Mouse (Mus musculus) heart, embryonic 15.5 days (tissue): ENCODE measurements around the gene Ttc8. TPM values are rescaled to one million over a fixed set of nuclear protein-coding genes. Genes with fewer than 3 reads are reported as not detected.

Experiments
- ATAC-seq: fragments of 200-750 bp; cut with Nextera tagmentation; replicated peaks from 2 replicates; pipeline ENCODE4 v1.8.0; 2017; ENCODE audit warnings: low read depth, moderate TSS enrichment; ENCODE audit not compliant: insufficient number of reproducible peaks, insufficient read depth, low FRiP score
- H3K27ac ChIP-seq: fragments of 300-500 bp; sonication (generic); 2 replicates; pipeline ENCODE4 v1.5.1; 2015; ENCODE audit warnings: mild to moderate bottlenecking, inconsistent platforms
- H3K27me3 ChIP-seq: fragments of 300-500 bp; sonication (generic); 2 replicates; pipeline ENCODE4 v1.6.1; 2015; ENCODE audit warnings: inconsistent platforms
- H3K36me3 ChIP-seq: fragments of 300-500 bp; sonication (generic); 2 replicates; pipeline ENCODE4 v1.6.1; 2015; ENCODE audit warnings: mild to moderate bottlenecking, inconsistent platforms
- H3K4me1 ChIP-seq: fragments of 300-500 bp; sonication (generic); replicated peaks from 2 replicates; pipeline ENCODE4 v1.6.1; 2015; ENCODE audit warnings: inconsistent platforms
- H3K4me2 ChIP-seq: fragments of 300-500 bp; sonication (generic); 2 replicates; pipeline ENCODE4 v1.6.1; 2015; ENCODE audit warnings: inconsistent platforms, mild to moderate bottlenecking, moderate library complexity
- H3K4me3 ChIP-seq: fragments of 300-500 bp; sonication (generic); 2 replicates; pipeline ENCODE4 v1.5.1; 2015; ENCODE audit warnings: mild to moderate bottlenecking, inconsistent platforms
- H3K9ac ChIP-seq: fragments of 300-500 bp; sonication (generic); 2 replicates; pipeline ENCODE4 v1.6.1; 2015; ENCODE audit warnings: mild to moderate bottlenecking, inconsistent platforms
- H3K9me3 ChIP-seq: fragments of 300-500 bp; sonication (generic); replicated peaks from 2 replicates; pipeline ENCODE4 v1.6.1; 2016; ENCODE audit warnings: inconsistent platforms
- WGBS: fragments of 180-500 bp; shearing (Covaris S2); methylation state at CpG from one replicate; pipeline ENCODE4 v1.1.7; 2015; ENCODE audit warnings: mixed read lengths; 5-methylcytosine and 5-hydroxymethylcytosine counted together
- polyA plus RNA-seq: library from polyadenylated mRNA; unstranded; fragments of >200 nt; fragmentation: Nextera tagmentation; extraction: Ambion mirVana; gene quantifications from 2 replicates; pipeline ENCODE4 v1.2.1, GENCODE M21; 2015

Ttc8 gene
- polyA plus RNA-seq, result 14.3 and 17.7 TPM in 2 replicates

GRCm38 (mm10) chr12:98920194-98920991, at the start of gene Ttc8:
TSS of gene Ttc8 (plus strand) at chr12:98920574.
- H3K9ac ChIP-seq, result peak within 1 kb of the TSS; percentile 68
- H3K4me2 ChIP-seq, result peak within 1 kb of the TSS; percentile 79
- H3K27ac ChIP-seq, result peak within 1 kb of the TSS; percentile 60
- no peaks in the 10 kb centered on the region for H3K36me3 ChIP-seq
- peak within 1 kb of the TSS; percentile 80 for H3K4me3 ChIP-seq
- H3K9me3 ChIP-seq, result no peaks in the 10 kb centered on the region
- 0% methylated on average over 35 of the region's 35 CpGs for WGBS
- peaks cover 4% of the 10 kb centered on the region; the same call in 1 of the 2 replicates for H3K4me1 ChIP-seq
- ATAC-seq, result peak; percentile 96
- H3K27me3 ChIP-seq, result no peaks in the 10 kb centered on the region

GRCm38 (mm10) chr12:98872836-98873235, 47.5 kb upstream of the Ttc8 start:
- no peak overlapping the region for H3K4me3 ChIP-seq

GRCm38 (mm10) chr12:98875216-98875615, 45.2 kb upstream of the Ttc8 start:
- Histone ChIP-seq H3K9ac (no peak overlapping the region), H3K27me3 (no peaks in the 10 kb centered on the region), H3K36me3 (no peaks in the 10 kb centered on the region), H3K4me1 (no peaks in the 10 kb centered on the region), H3K4me2 (no peak overlapping the region), H3K9me3 (no peaks in the 10 kb centered on the region), H3K4me3 (no peak overlapping the region), H3K27ac (no peak overlapping the region)
- ATAC-seq, result no peak
- WGBS, result 60% methylated on average over 2 of the region's 2 CpGs

More at GRCm38 (mm10) chr12:98872836-98873235, 47.5 kb upstream of the Ttc8 start:
- no peak overlapping the region for H3K9ac ChIP-seq
- no peaks in the 10 kb centered on the region for H3K9me3 ChIP-seq
- no peaks in the 10 kb centered on the region for H3K36me3 ChIP-seq
- no peak overlapping the region for H3K27ac ChIP-seq
- no peaks in the 10 kb centered on the region for H3K27me3 ChIP-seq
- no peaks in the 10 kb centered on the region for H3K4me1 ChIP-seq
- WGBS, result 91% methylated on average over 10 of the region's 10 CpGs
- ATAC-seq, result no peak
- no peak overlapping the region for H3K4me2 ChIP-seq

- WGBS, result 72% methylated on average over 1 of the region's 1 CpGs
- Histone ChIP-seq H3K4me2 (no peak overlapping the region), H3K36me3 (no peaks in the 10 kb centered on the region)
Measured at GRCm38 (mm10) chr12:98878693-98879092, 41.7 kb upstream of the Ttc8 start.

GRCm38 (mm10) chr12:98881796-98882195, 38.6 kb upstream of the Ttc8 start:
- 24% methylated on average over 5 of the region's 5 CpGs for WGBS
- no peak overlapping the region for H3K4me2 ChIP-seq

More at GRCm38 (mm10) chr12:98878693-98879092, 41.7 kb upstream of the Ttc8 start:
- peaks cover 4% of the 10 kb centered on the region; the same call in 1 of the 2 replicates for H3K4me1 ChIP-seq
- no peaks in the 10 kb centered on the region for H3K27me3 ChIP-seq
- no peak overlapping the region for H3K4me3 ChIP-seq
- ATAC-seq, result no peak
- H3K9ac ChIP-seq, result no peak overlapping the region
- no peak overlapping the region for H3K27ac ChIP-seq
- H3K9me3 ChIP-seq, result no peaks in the 10 kb centered on the region

GRCm38 (mm10) chr12:98884515-98884914, 35.9 kb upstream of the Ttc8 start:
- Histone ChIP-seq H3K36me3 (no peaks in the 10 kb centered on the region), H3K4me3 (no peak overlapping the region), H3K27me3 (no peaks in the 10 kb centered on the region), H3K9ac (no peak overlapping the region), H3K4me2 (no peak overlapping the region), H3K9me3 (no peaks in the 10 kb centered on the region), H3K4me1 (peaks cover 4% of the 10 kb centered on the region; the same call in 1 of the 2 replicates), H3K27ac (no peak overlapping the region)
- WGBS, result 2% methylated on average over 1 of the region's 1 CpGs
- no peak for ATAC-seq

More at GRCm38 (mm10) chr12:98881796-98882195, 38.6 kb upstream of the Ttc8 start:
- 0 out of 2 replicates have a peak overlapping the region, but pooled peaks have one; percentile 49 for H3K27ac ChIP-seq
- H3K27me3 ChIP-seq, result no peaks in the 10 kb centered on the region
- peaks cover 4% of the 10 kb centered on the region; the same call in 1 of the 2 replicates for H3K4me1 ChIP-seq
- ATAC-seq, result no peak
- H3K36me3 ChIP-seq, result no peaks in the 10 kb centered on the region
- H3K9ac ChIP-seq, result no peak overlapping the region
- no peaks in the 10 kb centered on the region for H3K9me3 ChIP-seq
- H3K4me3 ChIP-seq, result no peak overlapping the region

DNA sequence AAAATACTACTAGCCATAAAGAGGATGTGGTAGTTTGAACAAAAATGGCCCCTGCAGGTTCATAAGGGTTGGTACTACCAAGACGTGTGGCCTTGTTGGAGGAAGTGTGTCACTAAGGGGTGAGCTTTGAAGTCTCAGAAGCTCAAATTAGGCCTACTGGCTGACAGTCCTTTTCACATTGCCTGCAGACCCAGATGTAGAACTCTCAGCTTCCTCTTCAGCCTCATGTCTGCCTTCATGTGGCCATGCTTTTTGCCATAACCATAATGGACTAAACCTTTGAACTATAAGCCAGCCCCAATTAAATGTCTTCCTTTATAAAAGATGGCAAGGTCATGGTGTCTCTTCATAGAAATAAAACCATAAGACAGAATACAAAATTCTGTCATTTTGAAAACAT, 23.6 kb upstream of the Ttc8 start:
- WGBS, result 80% methylated on average over 1 of the region's 1 CpGs
- no peak overlapping the region for H3K9ac ChIP-seq
- no peak for ATAC-seq
- peaks cover 7% of the 10 kb centered on the region for H3K4me1 ChIP-seq
- H3K27ac ChIP-seq, result no peak overlapping the region
- no peaks in the 10 kb centered on the region for H3K9me3 ChIP-seq
- H3K27me3 ChIP-seq, result peaks cover 7% of the 10 kb centered on the region; the same call in 1 of the 2 replicates
- H3K4me2 ChIP-seq, result no peak overlapping the region
- no peaks in the 10 kb centered on the region for H3K36me3 ChIP-seq
- no peak overlapping the region for H3K4me3 ChIP-seq

DNA sequence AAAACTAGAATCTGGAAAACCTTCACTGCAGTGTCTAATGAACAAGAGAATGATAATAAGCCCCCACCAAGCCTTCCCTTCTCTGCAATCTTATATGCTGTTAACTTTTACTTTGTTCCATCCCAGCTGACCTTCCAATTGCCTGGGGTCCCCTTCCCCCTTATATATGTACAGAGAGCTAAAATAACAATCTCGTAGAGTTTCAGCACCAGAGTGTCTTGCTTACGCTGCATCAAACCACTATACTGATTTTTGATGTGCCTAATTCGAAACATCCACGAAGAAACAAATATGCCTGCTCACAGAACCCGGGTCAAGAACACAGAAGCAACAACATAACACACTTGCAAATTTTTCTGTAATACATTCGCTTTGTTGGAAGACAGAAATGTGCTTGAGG, 20.7 kb upstream of the Ttc8 start:
- H3K9me3 ChIP-seq, result no peaks in the 10 kb centered on the region
- H3K4me3 ChIP-seq, result peak overlapping the region; percentile 81
- peak overlapping the region; percentile 87 for H3K4me2 ChIP-seq
- no peak for ATAC-seq
- WGBS, result 78% methylated on average over 6 of the region's 6 CpGs
- no peak overlapping the region for H3K9ac ChIP-seq
- H3K27ac ChIP-seq, result no peak overlapping the region
- H3K36me3 ChIP-seq, result no peaks in the 10 kb centered on the region
- H3K27me3 ChIP-seq, result peaks cover 7% of the 10 kb centered on the region; the same call in 1 of the 2 replicates
- H3K4me1 ChIP-seq, result peaks cover 7% of the 10 kb centered on the region

DNA sequence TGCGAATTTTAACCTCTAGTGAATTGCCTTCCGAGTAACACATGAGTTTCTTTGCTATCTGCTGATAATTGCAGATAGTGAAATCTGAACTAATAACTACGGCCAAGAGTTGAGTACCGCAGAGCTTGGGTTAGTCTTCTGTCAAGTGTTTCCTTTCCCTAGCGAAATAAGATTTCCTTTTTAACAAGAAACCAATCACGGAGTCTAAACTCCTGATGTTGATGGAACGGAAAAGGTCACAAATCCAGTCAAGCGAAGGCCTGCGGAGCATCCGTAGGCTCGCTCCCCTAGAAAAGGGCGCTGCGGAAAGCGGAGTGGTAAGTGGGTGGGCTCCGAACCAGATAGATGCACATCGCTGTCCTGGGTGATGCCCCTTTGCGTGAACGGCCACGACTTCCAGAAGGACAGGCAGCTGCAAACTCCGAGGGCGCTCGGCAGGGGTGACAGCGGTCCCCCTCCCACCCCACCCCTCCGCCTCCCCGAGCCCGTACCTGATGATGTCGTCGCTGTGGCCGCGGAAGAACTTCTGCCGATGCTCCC, 20.0 kb upstream of the Ttc8 start:
- Histone ChIP-seq H3K9ac (peak overlapping the region; percentile 82), H3K4me2 (peak overlapping the region; percentile 87), H3K9me3 (no peaks in the 10 kb centered on the region), H3K4me3 (peak overlapping the region; percentile 81), H3K27me3 (peaks cover 7% of the 10 kb centered on the region; the same call in 1 of the 2 replicates), H3K4me1 (peaks cover 7% of the 10 kb centered on the region), H3K27ac (peak overlapping the region; percentile 78), H3K36me3 (no peaks in the 10 kb centered on the region)
- ATAC-seq, result peak; percentile 19; the same call in 1 of the 2 replicates
- WGBS, result 2% methylated on average over 31 of the region's 31 CpGs

DNA sequence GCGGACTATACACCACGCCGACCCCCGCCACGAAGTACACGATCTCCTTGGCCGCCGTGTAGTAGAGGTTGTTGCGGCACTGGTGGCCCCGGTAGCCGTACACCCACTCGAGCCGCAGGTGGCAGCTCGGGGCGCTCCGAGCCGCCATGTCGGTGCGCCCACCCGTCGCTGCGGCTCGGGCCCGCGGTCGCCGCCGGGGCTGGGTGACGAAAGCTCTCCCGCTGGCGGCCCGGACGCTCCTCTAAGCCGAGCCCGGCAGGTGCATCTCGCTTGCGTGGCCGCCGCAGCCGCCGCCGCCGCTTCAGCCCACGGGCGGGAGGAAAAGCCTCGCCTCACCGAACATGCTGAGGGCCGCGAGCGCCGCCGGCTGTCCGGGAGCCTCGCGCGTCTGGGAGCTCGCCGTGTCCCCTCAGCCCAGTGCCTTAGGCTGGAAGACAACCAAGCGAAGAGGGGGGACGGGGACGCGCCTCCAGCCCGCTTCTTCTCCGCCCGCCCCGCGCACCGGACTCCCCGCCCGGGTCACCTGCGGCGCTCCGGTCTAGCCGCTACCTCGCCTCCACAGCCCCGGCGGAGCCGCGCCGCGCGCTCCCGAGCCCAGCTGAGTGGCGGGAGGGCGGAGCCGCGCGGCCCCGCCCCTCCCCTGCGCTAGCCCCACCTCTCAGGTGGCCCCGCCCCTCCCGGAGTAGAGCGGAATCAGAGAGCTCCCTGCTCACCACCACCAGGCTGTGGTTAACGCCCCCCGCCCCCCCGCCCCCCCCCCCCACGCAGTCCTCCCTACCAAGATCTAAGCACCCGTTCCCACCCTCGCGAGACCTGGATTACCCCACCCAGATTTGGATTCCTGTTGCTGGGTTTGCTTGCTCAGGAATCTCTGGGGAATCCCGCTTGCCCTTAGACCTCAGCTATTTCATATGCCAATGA, 19.2 kb upstream of the Ttc8 start, which contains the start of gene Eml5:
Gene Eml5 (minus strand): TSS at position 604 of the 921 bp plus-strand sequence.
- Histone ChIP-seq H3K4me1 (peaks cover 7% of the 10 kb centered on the region), H3K9ac (peak within 1 kb of the TSS; percentile 82), H3K27ac (peak within 1 kb of the TSS; percentile 78), H3K4me2 (peak within 1 kb of the TSS; percentile 87), H3K4me3 (peak within 1 kb of the TSS; percentile 81), H3K27me3 (peaks cover 7% of the 10 kb centered on the region; the same call in 1 of the 2 replicates), H3K36me3 (no peaks in the 10 kb centered on the region), H3K9me3 (no peaks in the 10 kb centered on the region)
- ATAC-seq, result peak; percentile 89
- 1% methylated on average over 97 of the region's 101 CpGs for WGBS
